Mouse (Mus musculus) brown adipose tissue, adult 24 weeks (tissue): ENCODE measurements around the gene Cbx8. TPM values are rescaled to one million over a fixed set of nuclear protein-coding genes. Genes with fewer than 3 reads are reported as not detected.

ENCODE experiments used
- H3K27ac ChIP-seq: fragments of 200-500 bp; replicated peaks from 2 replicates; pipeline ENCODE4 v1.5.1; 2012; ENCODE audit warnings: low read depth, mild to moderate bottlenecking, low read length
- H3K4me1 ChIP-seq: fragments of 200-500 bp; 2 replicates; pipeline ENCODE4 v1.6.1; 2012; ENCODE audit warnings: low read length, mixed read lengths; ENCODE audit not compliant: control insufficient read depth, insufficient read depth, insufficient read length
- H3K4me3 ChIP-seq: fragments of 200-500 bp; 2 replicates; pipeline ENCODE4 v1.5.1; 2012; ENCODE audit warnings: low read depth, mild to moderate bottlenecking, low read length, moderate library complexity; ENCODE audit not compliant: insufficient read depth
- polyA plus RNA-seq: library from polyadenylated mRNA; stranded (reverse); fragments of >200 nt; gene quantifications from 2 replicates; pipeline ENCODE4 v1.2.4, GENCODE M21; 2012; ENCODE audit not compliant: missing spikeins, insufficient read depth, insufficient read length

Cbx8 gene
- polyA plus RNA-seq, 1 experiment: 9.1 TPM

DNA sequence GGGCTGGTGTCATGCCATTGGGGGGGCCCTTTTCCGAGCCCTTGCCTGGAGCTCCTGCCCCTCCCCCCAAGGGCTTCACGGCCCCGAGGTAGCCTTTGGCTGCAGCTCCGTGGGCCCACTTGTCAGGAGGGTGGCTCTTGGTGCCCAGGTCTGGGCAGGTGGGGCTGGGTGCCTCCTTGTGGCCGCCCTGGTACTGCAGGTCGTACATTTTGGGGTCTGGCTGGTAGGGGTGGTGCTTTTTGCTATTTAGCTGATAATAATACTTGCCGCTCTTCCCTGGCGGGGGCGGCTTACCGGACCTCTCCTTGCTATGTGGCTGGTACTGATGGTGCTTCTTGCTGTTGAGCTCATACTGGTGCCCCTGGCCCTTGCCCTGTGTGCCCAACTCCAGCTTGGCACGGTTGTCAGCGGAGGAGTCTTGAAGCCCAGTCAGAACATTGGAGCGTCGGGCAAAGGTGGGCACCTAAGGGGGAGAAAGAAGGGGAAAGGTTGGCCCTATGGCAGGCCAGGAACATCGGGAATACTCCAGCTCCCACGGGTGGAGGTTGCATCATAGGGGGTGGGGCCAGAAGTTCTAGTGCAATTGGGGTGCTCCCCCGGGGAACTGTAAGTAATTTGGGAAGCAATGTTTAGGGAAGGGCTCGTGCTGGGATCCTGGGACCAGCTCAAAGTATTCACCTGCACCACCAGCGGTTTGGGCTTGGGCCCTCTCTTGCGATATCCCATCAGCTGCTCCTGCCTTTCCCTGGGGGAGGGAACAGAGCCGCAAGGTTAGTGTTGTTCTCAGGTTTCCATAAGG is 41.3 kb upstream of the Cbx8 start:
- Histone ChIP-seq H3K27ac (peak overlapping the region; percentile 44), H3K4me3 (peak overlapping the region; percentile 24), H3K4me1 (peaks cover 14% of the 10 kb centered on the region)

DNA sequence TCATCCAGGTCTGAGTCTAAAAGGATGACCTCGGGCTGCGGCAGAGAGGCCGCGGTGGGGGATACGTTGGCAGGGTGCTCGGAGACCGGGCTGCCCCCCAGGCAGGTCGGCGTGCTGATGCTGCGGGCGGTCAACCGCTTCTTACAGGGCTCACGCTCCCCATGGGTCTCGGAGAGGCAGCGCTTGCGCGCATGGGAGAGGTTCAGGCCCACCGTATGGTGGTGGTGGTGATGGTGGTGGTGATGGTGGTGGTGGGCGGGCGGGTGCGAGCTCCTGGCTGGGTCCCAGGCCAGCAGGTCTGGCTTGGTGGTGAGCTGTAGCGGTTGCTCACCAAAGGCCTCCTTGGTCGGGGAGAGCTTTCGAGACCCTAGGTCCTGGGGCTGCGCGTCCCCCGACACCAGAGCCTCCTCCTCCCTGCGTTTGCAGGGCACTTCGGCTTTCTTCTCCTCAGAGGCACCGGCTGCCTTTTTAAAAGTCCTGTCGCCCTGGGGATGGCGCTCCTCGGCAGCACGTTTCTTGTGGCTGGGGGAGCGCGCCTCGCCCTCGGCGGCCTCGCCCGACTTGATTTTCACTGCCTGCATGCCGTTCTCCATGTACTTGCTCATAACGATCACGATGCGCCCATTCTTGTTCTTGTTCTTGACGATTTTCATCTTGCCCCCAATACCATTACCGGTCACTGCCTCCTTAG is 40.5 kb upstream of the Cbx8 start:
- Histone ChIP-seq H3K4me1 (peaks cover 14% of the 10 kb centered on the region), H3K27ac (no peak overlapping the region), H3K4me3 (no peak overlapping the region)

DNA sequence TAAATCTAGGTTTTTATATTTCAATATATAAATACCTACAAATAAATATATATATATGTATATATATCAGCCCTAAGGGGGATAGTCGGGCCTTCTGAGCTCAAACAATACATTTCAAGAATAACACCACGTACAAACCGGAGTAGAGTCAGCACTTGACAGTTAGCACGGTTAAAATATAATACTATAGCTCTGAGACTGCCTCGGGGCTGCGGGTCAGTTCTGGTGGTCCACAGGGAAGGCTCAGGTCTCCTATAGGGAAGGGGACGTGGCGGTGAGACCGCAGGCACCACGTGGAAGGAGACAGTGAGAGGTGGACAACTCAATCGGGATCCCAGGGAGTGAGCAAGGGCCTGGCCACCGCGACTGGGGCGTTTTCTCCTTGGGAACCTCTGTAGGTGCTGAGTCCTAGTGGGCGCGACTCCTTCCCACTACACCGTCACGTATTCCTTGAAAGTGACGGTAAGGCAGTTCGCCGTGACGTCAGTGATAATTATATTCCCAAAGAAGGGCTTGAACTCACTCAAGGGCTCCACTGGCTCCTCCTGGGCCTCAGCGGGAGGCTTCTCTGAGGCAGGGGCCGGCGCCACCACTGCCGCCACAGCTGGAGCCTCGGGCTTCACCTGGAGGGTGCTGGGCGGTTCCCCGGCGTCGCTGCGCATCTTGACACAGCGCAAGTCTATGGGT is 39.8 kb upstream of the Cbx8 start:
- H3K27ac ChIP-seq: no peak overlapping the region
- H3K4me3 ChIP-seq: no peak overlapping the region
- H3K4me1 ChIP-seq: peaks cover 14% of the 10 kb centered on the region

GRCm38 (mm10) chr11:119079445-119079837 is 38.7 kb upstream of the Cbx8 start:
- Histone ChIP-seq H3K27ac (peak overlapping the region; percentile 28), H3K4me3 (0 out of 2 replicates have a peak overlapping the region, but pooled peaks have one; percentile 6), H3K4me1 (peaks cover 14% of the 10 kb centered on the region)

DNA sequence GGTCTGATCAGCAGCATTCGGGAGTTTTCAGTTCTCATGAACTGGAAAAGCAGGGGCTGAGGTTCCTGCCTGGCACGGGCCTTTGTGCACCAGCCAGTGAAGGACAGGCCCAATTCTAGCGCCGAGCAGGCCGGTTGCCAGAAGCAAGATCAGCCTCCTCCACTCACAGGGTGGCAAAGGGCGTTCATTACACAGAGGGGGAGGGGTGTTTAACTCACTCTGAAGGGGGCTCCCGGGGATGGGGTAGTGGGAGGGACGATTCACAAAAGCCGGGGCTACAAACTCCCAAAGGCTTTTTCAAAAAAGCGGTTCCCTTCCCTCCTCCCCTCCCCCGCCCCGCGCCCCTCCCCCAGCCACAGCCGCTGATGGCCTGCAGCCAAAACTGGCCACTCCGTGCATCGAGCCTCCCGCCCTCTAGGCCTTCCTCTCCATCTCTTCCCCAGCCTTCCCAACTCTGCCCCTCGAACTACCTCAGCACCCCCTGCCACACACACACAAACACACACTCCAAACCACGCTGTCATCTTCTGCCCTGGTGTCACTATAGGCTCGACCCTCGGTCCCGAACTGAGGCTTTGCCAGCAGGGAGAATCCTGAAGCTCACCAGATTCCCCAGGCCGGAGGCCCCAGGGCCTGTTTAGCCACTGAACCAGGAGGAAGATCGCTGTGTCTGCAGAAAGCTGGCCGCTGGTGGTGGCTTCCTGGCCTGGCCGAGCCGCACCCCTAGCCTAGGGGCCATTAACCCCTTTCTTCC is 38.1 kb upstream of the Cbx8 start:
- H3K4me3 ChIP-seq: 0 out of 2 replicates have a peak overlapping the region, but pooled peaks have one; percentile 6
- peaks cover 14% of the 10 kb centered on the region for H3K4me1 ChIP-seq
- peak overlapping the region; percentile 28; the same call in 1 of the 2 replicates for H3K27ac ChIP-seq

DNA sequence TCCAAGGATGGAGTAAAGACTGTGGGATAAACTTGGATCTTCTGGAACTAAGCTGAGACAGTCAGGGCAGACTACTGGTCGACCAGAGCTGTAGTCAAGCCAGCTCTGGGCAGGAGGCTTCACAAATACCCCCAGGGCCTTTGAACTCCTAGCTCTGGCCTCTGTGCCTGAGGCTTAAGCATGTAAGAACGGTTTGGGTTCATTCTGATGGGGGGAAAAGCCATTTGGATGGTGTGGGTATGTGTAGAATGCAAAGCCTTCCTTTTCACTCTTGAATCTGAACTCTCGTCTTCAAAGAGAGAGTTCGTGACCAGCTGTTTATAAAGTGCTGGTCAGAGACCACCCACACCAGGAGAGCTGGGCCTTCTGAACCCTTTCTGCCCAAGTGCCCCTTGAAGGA is 37.0 kb upstream of the Cbx8 start:
- H3K4me3 ChIP-seq: no peak overlapping the region
- peaks cover 14% of the 10 kb centered on the region for H3K4me1 ChIP-seq
- H3K27ac ChIP-seq: no peak overlapping the region

DNA sequence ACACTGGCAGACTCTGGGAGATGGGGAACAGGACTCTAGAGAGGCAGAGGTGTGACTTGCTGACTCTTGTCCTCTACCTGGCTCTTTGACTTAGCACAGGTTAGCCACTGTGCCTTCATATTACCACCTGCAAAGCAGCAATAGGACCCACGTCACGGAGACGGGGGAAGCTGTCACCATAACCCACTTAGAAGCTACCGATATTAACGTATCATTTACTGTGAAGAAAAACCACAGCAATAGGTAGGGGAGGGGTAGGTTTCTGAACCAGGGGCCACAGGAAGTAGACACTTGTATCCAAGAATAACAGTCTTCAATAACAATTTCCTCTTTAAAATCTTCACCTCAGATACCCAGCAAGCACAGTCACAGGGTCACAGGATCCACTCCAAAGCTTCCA is 35.0 kb upstream of the Cbx8 start:
- Histone ChIP-seq H3K4me3 (no peak overlapping the region), H3K4me1 (peaks cover 14% of the 10 kb centered on the region), H3K27ac (no peak overlapping the region)

DNA sequence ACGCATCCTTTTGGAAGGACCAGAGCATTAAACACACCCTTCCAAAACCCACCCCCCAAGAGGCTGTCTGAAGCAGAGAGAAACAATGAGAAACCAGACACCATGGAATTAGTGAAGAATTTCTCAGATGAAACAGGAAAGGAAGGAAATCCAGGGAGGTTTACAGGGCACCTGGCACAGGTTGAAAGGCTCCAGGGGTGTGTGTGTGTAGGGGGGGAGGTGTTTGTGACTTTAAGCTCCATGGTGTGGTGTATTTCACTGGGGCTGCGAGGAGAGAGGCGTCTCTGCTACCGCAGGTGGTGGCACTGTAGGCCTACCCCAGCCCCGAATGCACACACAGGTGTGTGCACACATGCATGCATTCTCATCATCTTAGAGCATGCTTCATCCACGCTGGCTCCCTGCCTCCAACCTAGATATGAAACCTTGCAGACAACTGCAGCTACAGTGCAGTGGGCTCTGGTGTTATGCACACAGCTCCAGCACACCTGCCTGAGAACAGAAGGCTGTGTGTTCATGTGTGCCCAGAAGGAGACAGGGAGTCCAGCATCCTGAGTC is 33.2 kb upstream of the Cbx8 start:
- no peak overlapping the region for H3K4me3 ChIP-seq
- H3K4me1 ChIP-seq: peaks cover 7% of the 10 kb centered on the region; the same call in 1 of the 2 replicates
- no peak overlapping the region for H3K27ac ChIP-seq

DNA sequence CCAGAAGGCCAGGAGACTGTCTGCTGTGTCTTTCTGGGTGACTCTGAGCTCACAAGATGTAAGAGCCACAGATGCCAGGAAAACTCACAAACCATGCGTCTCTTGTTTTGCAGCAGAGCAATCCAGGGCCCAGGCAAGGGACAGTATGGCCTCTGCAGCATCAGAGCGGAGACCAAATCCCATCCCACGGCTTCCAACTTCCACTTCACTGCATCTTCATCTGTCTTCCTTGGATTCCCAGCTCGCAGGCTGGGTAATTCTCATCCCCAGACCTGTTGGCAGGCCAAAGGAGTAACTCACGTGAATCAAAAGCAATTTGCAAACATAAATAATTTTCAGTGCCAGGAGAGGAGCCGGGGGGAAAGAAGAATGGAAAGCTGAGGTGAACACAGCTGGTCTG is 32.2 kb upstream of the Cbx8 start:
- 0 out of 2 replicates have a peak, but pooled peaks cover 4% of the 10 kb centered on the region for H3K4me1 ChIP-seq
- H3K4me3 ChIP-seq: no peak overlapping the region
- H3K27ac ChIP-seq: no peak overlapping the region

DNA sequence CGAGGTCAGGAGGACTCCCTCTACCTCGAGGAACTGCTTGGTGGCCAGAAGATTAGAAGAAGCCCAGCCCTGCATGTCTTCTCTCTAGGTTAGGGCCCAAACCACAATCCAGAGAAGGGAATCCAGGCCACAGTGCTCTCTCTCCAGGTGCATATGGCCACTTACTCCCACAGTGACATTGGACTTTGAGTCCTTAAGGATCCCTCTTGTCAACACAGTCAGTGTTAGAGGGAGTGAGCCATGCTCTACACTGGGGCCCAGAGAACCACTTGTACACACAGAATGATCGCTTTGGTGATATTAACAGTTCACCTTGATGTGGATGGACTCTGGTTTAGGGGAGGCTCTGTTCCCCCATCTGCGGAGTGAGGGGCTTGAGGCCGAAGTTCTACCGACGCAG is 31.5 kb upstream of the Cbx8 start:
- Histone ChIP-seq H3K4me1 (no peaks in the 10 kb centered on the region), H3K27ac (no peak overlapping the region), H3K4me3 (no peak overlapping the region)

DNA sequence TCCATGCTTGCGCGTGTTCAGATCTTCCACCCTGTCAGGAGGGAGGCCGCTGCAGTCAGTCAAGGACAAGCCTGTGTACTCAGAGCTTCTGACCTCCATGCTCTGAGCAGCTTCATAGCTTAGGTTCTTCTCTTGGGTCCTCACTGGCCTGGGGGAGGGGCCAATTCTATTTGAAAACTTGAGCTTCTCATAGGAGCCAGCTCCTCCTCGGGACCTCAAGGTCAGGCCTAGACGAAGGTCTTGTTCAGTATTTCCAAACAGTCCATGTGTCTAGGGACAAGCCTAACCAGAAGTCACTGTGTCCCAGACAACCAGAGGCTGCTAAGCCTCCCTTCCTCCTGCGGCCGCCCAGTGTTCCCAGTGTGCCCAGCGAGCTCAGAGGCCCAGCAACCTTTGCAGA is 26.1 kb upstream of the Cbx8 start:
- Histone ChIP-seq H3K4me1 (peaks cover 9% of the 10 kb centered on the region), H3K4me3 (no peak overlapping the region), H3K27ac (peak overlapping the region; percentile 73)

- Histone ChIP-seq H3K4me3 (no peak overlapping the region), H3K4me1 (peaks cover 11% of the 10 kb centered on the region), H3K27ac (no peak overlapping the region)
These were observed 18.5 kb upstream of the Cbx8 start for GRCm38 (mm10) chr11:119059256-119059655.

- Histone ChIP-seq H3K4me1 (peaks cover 11% of the 10 kb centered on the region), H3K4me3 (peak overlapping the region; percentile 39), H3K27ac (peak overlapping the region; percentile 29; the same call in 1 of the 2 replicates)
These were observed 17.5 kb upstream of the Cbx8 start for GRCm38 (mm10) chr11:119058041-119058995.

DNA sequence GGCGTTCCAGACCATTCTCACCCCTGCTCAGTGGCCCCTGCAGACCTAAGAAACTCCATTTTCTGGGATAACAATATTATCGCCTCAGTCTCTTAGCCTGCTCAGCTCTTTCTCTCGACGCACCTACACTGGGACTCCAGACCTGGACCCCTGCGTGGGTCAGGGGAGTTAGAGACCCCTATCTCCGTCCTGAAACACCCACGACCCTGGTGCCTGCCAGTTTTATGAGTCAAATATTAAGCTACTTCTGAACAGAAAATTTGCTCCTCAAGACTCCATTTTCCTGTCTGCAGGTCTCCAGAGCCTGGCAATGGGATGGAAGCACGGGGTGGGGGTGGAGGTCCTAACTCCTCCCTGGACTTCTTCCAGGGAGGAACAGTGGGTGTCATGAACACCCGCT is 16.5 kb upstream of the Cbx8 start:
- Histone ChIP-seq H3K4me1 (peaks cover 11% of the 10 kb centered on the region), H3K4me3 (peak overlapping the region; percentile 92), H3K27ac (peak overlapping the region; percentile 78)
